Mouse (Mus musculus) embryonic stem cell, embryonic (primary cell): ENCODE results near the gene Dedd.

Experiments
- CTCF ChIA-PET, 4 experiments: fragments of 300-600 bp in 2 of 4; fragments of 350-600 bp in 2 of 4; sonication (Branson Sonifier 250); formaldehyde crosslinking; loops; one replicate each; lab custom pipeline; 2022; ENCODE audit warnings: inconsistent platforms in 2 of 4; lab: Charles Lee
- POLR2A ChIA-PET, 4 experiments: fragments of 300-600 bp in 2 of 4; fragments of 350-600 bp in 2 of 4; sonication (Branson Sonifier 250); formaldehyde crosslinking; loops; one replicate each; lab custom pipeline; 2022; ENCODE audit warnings: antibody characterized with exemption in 4 of 4, inconsistent platforms in 1 of 4; lab: Charles Lee

Dedd gene

GRCm38 (mm10) chr1:171328839-171329432 is at the start of gene Dedd:
Gene Dedd (plus strand): TSS chr1:171329145.
- ChIA-PET CTCF (interaction anchor here in 2 of 4 experiments (0.7 to 1.4 kb wide), 6 partner anchors 25 to 166 kb away, joined by 3 to 7 read pairs (median 4); partner anchors contain the start of gene Ppox (in 2 of the 2)), POLR2A (interaction anchor here (0.6 to 4.5 kb wide), 62 partner anchors 9 to 187 kb away, joined by 3 to 34 read pairs (median 4); partner anchors contain the start of genes Nit1 (in 4 of the 4), Pfdn2 (in 4 of the 4), B4galt3 (in 3 of the 4) and Ppox (in 3 of the 4))

GRCm38 (mm10) chr1:171279721-171280120 is 49.2 kb upstream of the Dedd start:
- ChIA-PET CTCF (interaction anchor here in 2 of 4 experiments (0.6 to 2.2 kb wide), 3 partner anchors 9 to 178 kb away, joined by 3 to 38 read pairs (median 5); partner anchors contain the start of gene B4galt3 (in 1 of the 2)), POLR2A (interaction anchor here in 1 of 4 experiments (2.8 kb wide), 1 partner anchor 10 kb away, joined by 7 read pairs; no protein-coding TSS in a partner anchor)

- ChIA-PET CTCF (interaction anchor here (0.6 to 2.3 kb wide), 40 partner anchors 9 to 379 kb away, joined by 3 to 38 read pairs (median 5); partner anchors contain the start of genes B4galt3 (in 3 of the 4), Dedd (in 1 of the 4), F11r (in 1 of the 4) and Klhdc9 (in 1 of the 4)), POLR2A (interaction anchor here in 3 of 4 experiments (0.6 to 6.2 kb wide), 67 partner anchors 9 to 412 kb away, joined by 3 to 119 read pairs (median 5); partner anchors contain the start of genes B4galt3 (in 3 of the 3), Dedd (in 3 of the 3), Alyref2 (in 2 of the 3) and Klhdc9 (in 2 of the 3))
Observed at GRCm38 (mm10) chr1:171280250-171280915, 48.6 kb upstream of the Dedd start.

- ChIA-PET POLR2A (interaction anchor here (0.6 to 6.2 kb wide), 90 partner anchors 9 to 413 kb away, joined by 3 to 119 read pairs (median 4); partner anchors contain the start of genes B4galt3 (in 4 of the 4), Adamts4 (in 3 of the 4), Dedd (in 3 of the 4) and Nit1 (in 3 of the 4)), CTCF (interaction anchor here (0.5 to 2.3 kb wide), 57 partner anchors 9 to 413 kb away, joined by 3 to 38 read pairs (median 5); partner anchors contain the start of genes B4galt3 (in 3 of the 4), Dedd (in 2 of the 4), F11r (in 1 of the 4) and Fcer1g (in 1 of the 4))
Observed at GRCm38 (mm10) chr1:171280916-171281527, 47.9 kb upstream of the Dedd start, which contains the start of gene Ppox. Gene Ppox (minus strand): TSS chr1:171281186.

- CTCF ChIA-PET: interaction anchor here (0.5 to 2.3 kb wide), 56 partner anchors 9 to 413 kb away, joined by 3 to 38 read pairs (median 5); partner anchors contain the start of genes B4galt3 (in 3 of the 4), Dedd (in 2 of the 4), F11r (in 1 of the 4) and Fcer1g (in 1 of the 4)
- POLR2A ChIA-PET: interaction anchor here (0.6 to 6.2 kb wide), 88 partner anchors 8 to 413 kb away, joined by 3 to 119 read pairs (median 4); partner anchors contain the start of genes B4galt3 (in 4 of the 4), Dedd (in 3 of the 4), Nit1 (in 3 of the 4) and Pfdn2 (in 3 of the 4)
Observed at GRCm38 (mm10) chr1:171281528-171281923, 47.4 kb upstream of the Dedd start.

GRCm38 (mm10) chr1:171282086-171282805 is 46.7 kb upstream of the Dedd start:
- POLR2A ChIA-PET: interaction anchor here (0.8 to 6.2 kb wide), 30 partner anchors 9 to 222 kb away, joined by 3 to 119 read pairs (median 6); partner anchors contain the start of genes B4galt3 (in 4 of the 4), Ufc1 (in 2 of the 4), Adamts4 (in 1 of the 4) and Alyref2 (in 1 of the 4)

GRCm38 (mm10) chr1:171283188-171284160 is 45.5 kb upstream of the Dedd start:
- ChIA-PET POLR2A (interaction anchor here in 3 of 4 experiments (0.7 to 6.3 kb wide), 8 partner anchors 8 to 173 kb away, joined by 3 to 119 read pairs (median 4); partner anchors contain the start of genes B4galt3 (in 2 of the 3) and Klhdc9 (in 1 of the 3)), CTCF (interaction anchor here in 3 of 4 experiments (0.5 to 1.8 kb wide), 3 partner anchors 73 to 172 kb away, joined by 4 to 9 read pairs (median 6); no protein-coding TSS in a partner anchor)

More at GRCm38 (mm10) chr1:171282086-171282805, 46.7 kb upstream of the Dedd start:
- CTCF ChIA-PET: interaction anchor here in 3 of 4 experiments (0.6 to 2.3 kb wide), 29 partner anchors 8 to 414 kb away, joined by 3 to 38 read pairs (median 5); partner anchors contain the start of genes B4galt3 (in 3 of the 3), Dedd (in 1 of the 3), Tomm40l (in 1 of the 3) and Ufc1 (in 1 of the 3)

- POLR2A ChIA-PET: interaction anchor here (0.9 to 6.3 kb wide), 14 partner anchors 8 to 174 kb away, joined by 3 to 119 read pairs (median 4); partner anchors contain the start of genes B4galt3 (in 3 of the 4), Dedd (in 1 of the 4), Klhdc9 (in 1 of the 4) and Nit1 (in 1 of the 4)
- CTCF ChIA-PET: interaction anchor here in 1 of 4 experiments (1.8 kb wide), 1 partner anchor 173 kb away, joined by 6 read pairs; no protein-coding TSS in a partner anchor
Observed at GRCm38 (mm10) chr1:171284491-171284890, 44.5 kb upstream of the Dedd start.

- CTCF ChIA-PET: interaction anchor here in 2 of 4 experiments (0.5 to 1.8 kb wide), 2 partner anchors 149 to 174 kb away, joined by 3 to 6 read pairs; no protein-coding TSS in a partner anchor
- POLR2A ChIA-PET: interaction anchor here (0.9 to 6.3 kb wide), 13 partner anchors 8 to 175 kb away, joined by 3 to 119 read pairs (median 4); partner anchors contain the start of genes B4galt3 (in 3 of the 4), Dedd (in 1 of the 4), Nit1 (in 1 of the 4) and Pfdn2 (in 1 of the 4)
Observed at GRCm38 (mm10) chr1:171285096-171285892, 43.7 kb upstream of the Dedd start.

GRCm38 (mm10) chr1:171286517-171286916 is 42.4 kb upstream of the Dedd start:
- ChIA-PET CTCF (interaction anchor here in 1 of 4 experiments (1.0 kb wide), 1 partner anchor 36 kb away, joined by 3 read pairs; no protein-coding TSS in a partner anchor), POLR2A (interaction anchor here (1.0 to 6.3 kb wide), 12 partner anchors 8 to 151 kb away, joined by 3 to 119 read pairs (median 6); partner anchors contain the start of genes B4galt3 (in 3 of the 4), Dedd (in 3 of the 4) and F11r (in 1 of the 4))

GRCm38 (mm10) chr1:171287136-171288081 is 41.5 kb upstream of the Dedd start, which contains the start of gene Usp21:
Gene Usp21 (minus strand): TSS chr1:171287991.
- POLR2A ChIA-PET: interaction anchor here (0.9 to 6.3 kb wide), 19 partner anchors 9 to 150 kb away, joined by 3 to 46 read pairs (median 4); partner anchors contain the start of genes B4galt3 (in 3 of the 4), Dedd (in 3 of the 4), Adamts4 (in 1 of the 4) and F11r (in 1 of the 4)
- CTCF ChIA-PET: interaction anchor here in 2 of 4 experiments (0.6 to 1.0 kb wide), 2 partner anchors 35 to 267 kb away, joined by 3 read pairs; no protein-coding TSS in a partner anchor

GRCm38 (mm10) chr1:171288328-171288727 is 40.6 kb upstream of the Dedd start:
- ChIA-PET POLR2A (interaction anchor here in 3 of 4 experiments (1.1 to 6.3 kb wide), 16 partner anchors 10 to 57 kb away, joined by 3 to 46 read pairs (median 5); partner anchors contain the start of genes B4galt3 (in 3 of the 3), Nit1 (in 2 of the 3), Pfdn2 (in 2 of the 3) and Adamts4 (in 1 of the 3)), CTCF (interaction anchor here in 1 of 4 experiments (0.6 kb wide), 1 partner anchor 268 kb away, joined by 3 read pairs; no protein-coding TSS in a partner anchor)
